20 mouse cellular contexts compared by ENCODE assay signal in the genomic region with DNA sequence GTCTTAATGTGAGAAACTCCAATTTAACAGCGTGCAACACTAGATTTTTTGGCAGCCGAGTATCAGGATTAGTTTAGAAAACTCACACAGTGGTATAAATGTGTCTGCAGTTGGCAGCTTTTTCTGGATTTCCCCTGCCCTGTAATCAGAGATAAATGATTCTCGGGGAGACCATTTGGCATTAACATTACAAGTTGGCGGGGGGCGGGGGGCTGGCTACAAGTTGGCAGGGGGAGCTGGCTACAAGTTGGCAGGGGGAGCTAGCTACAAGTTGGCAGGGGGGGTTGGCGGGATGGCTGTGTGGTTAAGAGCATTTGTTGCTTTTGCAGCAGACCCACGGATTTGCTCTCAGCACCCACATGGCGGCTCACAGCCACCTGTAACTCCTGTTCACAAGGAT. TPM values are rescaled to one million over a fixed set of nuclear protein-coding genes. Genes with fewer than 3 reads are reported as not detected.
DNase-seq lines count a peak whose midpoint lies in the region; ATAC-seq lines count a peak whose summit lies in the region.
"Had no signal": no experiment of that assay in that cellular context is flagged by ENCODE, and none has a peak within 500 bp of the region (broad histone marks: within the 10 kb centered on the region; RNA-seq: fewer than 3 reads in every experiment).

No protein-coding gene starts in this region.

- no peaks in the 10 kb centered on the region for H3K9me3 ChIP-seq in forebrain, embryonic 13.5 days (replicated peaks)
- no peaks in the 10 kb centered on the region for H3K9me3 ChIP-seq in forebrain, embryonic 12.5 days
- H3K9me3 ChIP-seq: heart, embryonic 10.5 days; limb, embryonic 12.5 days had no signal

- 68% methylated on average over 8 of the region's 8 CpGs for WGBS in forebrain, embryonic 13.5 days
- WGBS in forebrain, embryonic 12.5 days: 83% methylated on average over 8 of the region's 8 CpGs

- ATAC-seq in forebrain, embryonic 13.5 days: peak; percentile 48; the same call in 1 of the 2 replicates
- no peak for ATAC-seq in forebrain, embryonic 12.5 days (ENCODE audit: low FRiP score)

- H3K4me3 ChIP-seq in forebrain, embryonic 13.5 days: no peak overlapping the region
- no peak overlapping the region for H3K4me3 ChIP-seq in forebrain, embryonic 12.5 days (replicated peaks)
- H3K4me3 ChIP-seq: erythroblast, embryonic 14.5 days; heart, embryonic 10.5 days; limb, embryonic 12.5 days had no signal

- H3K9ac ChIP-seq in forebrain, embryonic 13.5 days: no peak overlapping the region
- H3K9ac ChIP-seq in forebrain, embryonic 12.5 days: no peak overlapping the region
- H3K9ac ChIP-seq: limb, embryonic 12.5 days; liver, embryonic 14.5 days had no signal

- H3K36me3 ChIP-seq in forebrain, embryonic 13.5 days (ENCODE audit: poor library complexity, severe bottlenecking): no peaks in the 10 kb centered on the region
- H3K36me3 ChIP-seq in forebrain, embryonic 12.5 days (replicated peaks): no peaks in the 10 kb centered on the region
- H3K36me3 ChIP-seq: heart, embryonic 10.5 days; limb, embryonic 12.5 days had no signal

- no peak overlapping the region for H3K4me2 ChIP-seq in forebrain, embryonic 13.5 days
- H3K4me2 ChIP-seq in forebrain, embryonic 12.5 days: no peak overlapping the region
- H3K4me2 ChIP-seq: limb, embryonic 12.5 days had no signal

- DNase-seq in left cerebral cortex, postnatal 4 days: peak; percentile 58
- DNase-seq in left cerebral cortex, adult 8-10 months (ENCODE audit: low spot score in 2 of 2): no peak
- peak; percentile 24 for DNase-seq in layer of hippocampus, adult 11-12 months (ENCODE audit: low spot score)
- DNase-seq in right cerebral cortex, adult 2 months (ENCODE audit: low spot score in 2 of 2): peak; percentile 10 to 11
- no peak for DNase-seq in heart, adult 8-10 months (ENCODE audit: low spot score)
- DNase-seq in kidney, postnatal 4 days: no peak
- DNase-seq: cerebellum, adult 2 months; gastrocnemius, postnatal 14 days; heart, postnatal 14 days; kidney, adult 2 months; kidney, postnatal 36 days; lung, postnatal 10 days; thymus, adult 2 months had no signal

- intact Hi-C loops in left cerebral cortex, postnatal 4 days (cut with DNase I): no loop called here

- H3K27ac ChIP-seq in forebrain, embryonic 13.5 days: no peak overlapping the region
- H3K27ac ChIP-seq in forebrain, embryonic 12.5 days: no peak overlapping the region
- H3K27ac ChIP-seq: heart, embryonic 10.5 days; limb, embryonic 12.5 days; liver, embryonic 14.5 days had no signal

- no peaks in the 10 kb centered on the region for H3K27me3 ChIP-seq in forebrain, embryonic 13.5 days
- no peaks in the 10 kb centered on the region for H3K27me3 ChIP-seq in forebrain, embryonic 12.5 days
- H3K27me3 ChIP-seq: limb, embryonic 12.5 days had no signal

- no peaks in the 10 kb centered on the region for H3K4me1 ChIP-seq in forebrain, embryonic 13.5 days
- no peaks in the 10 kb centered on the region for H3K4me1 ChIP-seq in forebrain, embryonic 12.5 days
- H3K4me1 ChIP-seq: heart, embryonic 10.5 days; limb, embryonic 12.5 days had no signal

RNA-seq across cellular contexts. Expression of a gene that starts 1.1 kb away (rescaled TPM):
- polyA plus RNA-seq in forebrain, embryonic 13.5 days (2015; fragmentation: Nextera tagmentation; extraction: Ambion mirVana): not detected in 2 replicates
- polyA plus RNA-seq in forebrain, embryonic 12.5 days (2016; fragmentation: Nextera tagmentation; extraction: Ambion mirVana): not detected in 2 replicates
- total RNA-seq in left cerebral cortex, postnatal 4 days (2021): not detected
- total RNA-seq in left cerebral cortex, adult 8-10 months (2022): not detected
- total RNA-seq in heart, adult 8-10 months (2022): not detected
- total RNA-seq: gastrocnemius, postnatal 14 days; heart, postnatal 14 days; megakaryocyte-erythroid progenitor cell, adult 5-6 weeks had no signal
- polyA plus RNA-seq: cerebellum, adult 2 months; erythroblast, embryonic 14.5 days; heart, embryonic 10.5 days; kidney, adult 2 months; limb, embryonic 12.5 days; liver, embryonic 14.5 days; thymus, adult 2 months had no signal

RNA-seq across cellular contexts. Expression of a gene that starts 8.3 kb away (rescaled TPM):
- not detected in 2 replicates for polyA plus RNA-seq in forebrain, embryonic 13.5 days (2015; fragmentation: Nextera tagmentation; extraction: Ambion mirVana)
- polyA plus RNA-seq in forebrain, embryonic 12.5 days (2016; fragmentation: Nextera tagmentation; extraction: Ambion mirVana): not detected in 2 replicates
- total RNA-seq in left cerebral cortex, postnatal 4 days (2021): not detected
- total RNA-seq in left cerebral cortex, adult 8-10 months (2022): not detected
- not detected for total RNA-seq in heart, adult 8-10 months (2022)
- total RNA-seq: gastrocnemius, postnatal 14 days; heart, postnatal 14 days; megakaryocyte-erythroid progenitor cell, adult 5-6 weeks had no signal
- polyA plus RNA-seq: cerebellum, adult 2 months; heart, embryonic 10.5 days; kidney, adult 2 months; limb, embryonic 12.5 days; liver, embryonic 14.5 days had no signal

RNA-seq across cellular contexts. Expression of a gene that starts 16.3 kb away (rescaled TPM):
- not detected in 2 replicates for polyA plus RNA-seq in forebrain, embryonic 13.5 days (2015; fragmentation: Nextera tagmentation; extraction: Ambion mirVana)
- polyA plus RNA-seq in forebrain, embryonic 12.5 days (2016; fragmentation: Nextera tagmentation; extraction: Ambion mirVana): not detected in 2 replicates
- not detected for total RNA-seq in left cerebral cortex, postnatal 4 days (2021)
- total RNA-seq in left cerebral cortex, adult 8-10 months (2022): not detected
- total RNA-seq in heart, adult 8-10 months (2022): not detected
- total RNA-seq: gastrocnemius, postnatal 14 days; heart, postnatal 14 days; megakaryocyte-erythroid progenitor cell, adult 5-6 weeks had no signal
- polyA plus RNA-seq: cerebellum, adult 2 months; erythroblast, embryonic 14.5 days; heart, embryonic 10.5 days; kidney, adult 2 months; limb, embryonic 12.5 days; liver, embryonic 14.5 days; thymus, adult 2 months had no signal

RNA-seq across cellular contexts. Expression of a gene that starts 23.2 kb away (rescaled TPM):
- polyA plus RNA-seq in forebrain, embryonic 13.5 days (2015; fragmentation: Nextera tagmentation; extraction: Ambion mirVana): not detected in 2 replicates
- polyA plus RNA-seq in forebrain, embryonic 12.5 days (2016; fragmentation: Nextera tagmentation; extraction: Ambion mirVana): 0.06 TPM in 1 of 2 replicates, not detected in the other
- total RNA-seq in left cerebral cortex, postnatal 4 days (2021): under 1 TPM; 0.12 to 0.34 TPM
- total RNA-seq in left cerebral cortex, adult 8-10 months (2022): under 1 TPM in 3 of 4 experiments, not detected in 1; 0.14 to 0.25 (median 0.17) TPM
- not detected for total RNA-seq in heart, adult 8-10 months (2022)
- total RNA-seq: megakaryocyte-erythroid progenitor cell, adult 5-6 weeks had no signal
- polyA plus RNA-seq: erythroblast, embryonic 14.5 days; kidney, adult 2 months; thymus, adult 2 months had no signal

RNA-seq across cellular contexts. Expression of a gene that starts 32.4 kb away (rescaled TPM):
- polyA plus RNA-seq in forebrain, embryonic 13.5 days (2015; fragmentation: Nextera tagmentation; extraction: Ambion mirVana): not detected in 2 replicates
- not detected in 2 replicates for polyA plus RNA-seq in forebrain, embryonic 12.5 days (2016; fragmentation: Nextera tagmentation; extraction: Ambion mirVana)
- not detected for total RNA-seq in left cerebral cortex, postnatal 4 days (2021)
- not detected for total RNA-seq in left cerebral cortex, adult 8-10 months (2022)
- total RNA-seq in heart, adult 8-10 months (2022): not detected
- total RNA-seq: gastrocnemius, postnatal 14 days; heart, postnatal 14 days; megakaryocyte-erythroid progenitor cell, adult 5-6 weeks had no signal
- polyA plus RNA-seq: cerebellum, adult 2 months; erythroblast, embryonic 14.5 days; heart, embryonic 10.5 days; kidney, adult 2 months; limb, embryonic 12.5 days; liver, embryonic 14.5 days had no signal

Comparison
In these comparisons a context has a peak if more than half of its experiments do, and no peak if none do; other contexts are left out.
1. DNase-seq: peak in left cerebral cortex, postnatal 4 days (single experiment), layer of hippocampus, adult 11-12 months (single experiment) and right cerebral cortex, adult 2 months (2 of 2); none in left cerebral cortex, adult 8-10 months (0 of 2), heart, adult 8-10 months (single experiment) and kidney, postnatal 4 days (0 of 2).